Mouse (Mus musculus): ENCODE results near the gene Mrpl45. TPM values are rescaled to one million over a fixed set of nuclear protein-coding genes. Genes with fewer than 3 reads are reported as not detected.

Mrpl45 gene
- polyA plus RNA-seq, 1 experiment from 2014 or later: 57.2 TPM

DNA sequence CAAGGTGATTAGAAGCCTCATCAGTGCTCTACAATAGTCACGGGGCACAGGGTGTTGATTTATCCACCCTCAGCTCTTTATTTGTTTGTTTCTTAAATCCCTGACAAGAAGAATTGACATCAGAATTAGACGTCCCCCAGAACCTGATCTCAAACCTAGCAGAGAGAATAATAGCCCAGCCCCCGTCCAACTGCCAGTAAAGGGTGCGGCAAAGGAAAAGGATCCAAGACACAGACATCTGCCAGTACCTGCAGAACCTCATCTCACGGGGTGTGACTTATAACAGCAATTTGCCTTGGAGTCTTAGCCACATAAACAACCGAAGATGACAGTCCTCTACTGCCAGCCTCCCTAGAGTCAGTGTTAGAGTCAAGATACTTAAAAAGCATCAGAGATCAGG is 28.5 kb upstream of the Mrpl45 start:
- Histone ChIP-seq H3K4me2 (ENCODE audit: low read depth, severe bottlenecking) (no peak overlapping the region), H3K4me1 (ENCODE audit: control insufficient read depth, insufficient read depth, low read length) (no peaks in the 10 kb centered on the region), H3K36me3 (ENCODE audit: control insufficient read depth, insufficient read depth, low read length) (no peaks in the 10 kb centered on the region), H3K27ac (replicated peaks; ENCODE audit: low read depth, low read length) (no peak overlapping the region), H3K9ac (ENCODE audit: low read length) (no peak overlapping the region), H3K27me3 (ENCODE audit: control insufficient read depth, insufficient read depth, low read length) (no peaks in the 10 kb centered on the region), H3K9me3 (ENCODE audit: control insufficient read depth, low read length) (no peaks in the 10 kb centered on the region), H3K4me3 (ENCODE audit: low read depth, low read length) (no peak overlapping the region)
- DNase-seq (ENCODE audit: low spot score) (no peak), ATAC-seq (ENCODE audit: insufficient number of reproducible peaks, low FRiP score, low TSS enrichment, low read depth) (no peak)
- WGBS: 45% methylated on average over 6 of the region's 6 CpGs

DNA sequence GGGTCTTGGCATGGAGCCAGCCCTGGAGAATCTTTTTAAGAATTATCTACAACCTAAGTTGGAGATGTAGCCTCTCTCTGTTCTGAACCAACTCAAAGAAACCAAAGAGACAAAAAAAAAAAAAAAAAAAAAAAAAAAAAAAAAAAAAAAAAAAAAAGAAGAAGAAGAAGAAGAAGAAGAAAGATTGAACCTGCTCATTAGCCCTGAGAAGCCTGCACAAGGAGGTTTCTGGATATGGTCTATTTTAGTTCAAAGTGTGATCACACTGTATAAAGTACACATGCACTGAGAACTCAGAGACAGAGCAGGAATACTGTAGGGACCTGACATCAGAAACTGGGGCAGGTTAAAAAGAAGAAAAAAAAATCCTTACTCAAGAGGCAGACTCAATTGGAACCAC is 27.9 kb upstream of the Mrpl45 start:
- ATAC-seq (ENCODE audit: insufficient number of reproducible peaks, low FRiP score, low TSS enrichment, low read depth) (no peak), DNase-seq (ENCODE audit: low spot score) (no peak)
- H3K4me2 ChIP-seq (ENCODE audit: low read depth, severe bottlenecking): no peak overlapping the region
- no peaks in the 10 kb centered on the region for H3K9me3 ChIP-seq (ENCODE audit: control insufficient read depth, low read length)
- H3K36me3 ChIP-seq (ENCODE audit: control insufficient read depth, insufficient read depth, low read length): no peaks in the 10 kb centered on the region
- no peak overlapping the region for H3K27ac ChIP-seq (replicated peaks; ENCODE audit: low read depth, low read length)
- H3K4me3 ChIP-seq (ENCODE audit: low read depth, low read length): no peak overlapping the region
- no peaks in the 10 kb centered on the region for H3K27me3 ChIP-seq (ENCODE audit: control insufficient read depth, insufficient read depth, low read length)
- H3K4me1 ChIP-seq (ENCODE audit: control insufficient read depth, insufficient read depth, low read length): no peaks in the 10 kb centered on the region
- H3K9ac ChIP-seq (ENCODE audit: low read length): no peak overlapping the region

DNA sequence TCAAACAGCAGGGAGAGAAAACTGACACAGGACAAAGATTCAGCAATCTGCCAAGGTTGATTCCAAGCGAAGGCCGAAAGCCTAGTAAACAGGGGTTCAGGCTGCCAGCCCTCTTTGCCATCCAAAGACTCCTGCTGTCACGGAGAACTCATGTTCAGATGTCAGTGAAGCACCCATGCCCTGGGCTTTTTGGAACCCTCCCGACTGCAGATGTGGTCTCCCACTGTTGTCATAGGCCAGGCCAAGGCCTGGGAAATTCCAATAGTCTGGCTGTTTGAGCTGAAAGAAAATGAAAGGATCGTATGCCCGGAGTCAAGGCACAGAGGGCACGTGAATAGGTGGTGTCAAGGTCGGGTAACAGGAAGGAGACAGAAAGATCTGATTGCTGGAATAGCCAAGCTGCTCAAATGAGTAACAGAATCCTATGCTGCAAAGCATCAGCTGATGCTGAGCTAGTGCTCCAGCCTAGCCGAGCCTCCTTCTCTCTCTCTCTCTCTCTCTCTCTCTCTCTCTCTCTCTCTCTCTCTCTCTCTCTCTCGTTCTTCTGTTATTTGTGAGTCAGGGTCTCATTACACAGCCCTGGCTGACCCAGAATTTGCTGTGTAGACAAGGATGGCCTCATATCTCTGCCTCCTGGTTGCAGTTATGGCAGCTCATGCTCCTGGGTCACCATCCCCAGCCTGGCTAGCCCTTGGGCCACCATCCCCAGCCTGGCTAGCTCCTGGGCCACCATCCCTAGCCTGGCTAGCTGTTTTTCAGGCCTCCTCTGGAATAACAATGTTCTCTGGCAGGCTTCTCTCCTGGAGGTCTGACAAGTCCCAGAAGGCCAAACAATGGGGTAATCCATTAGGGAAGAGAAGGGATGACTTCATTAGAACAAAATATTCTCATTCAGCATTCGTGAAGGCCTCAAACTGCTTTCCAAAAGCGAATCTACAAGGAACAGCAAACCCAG is 26.0 kb upstream of the Mrpl45 start:
- ATAC-seq (ENCODE audit: insufficient number of reproducible peaks, low FRiP score, low TSS enrichment, low read depth) (no peak), DNase-seq (ENCODE audit: low spot score) (no peak)
- H3K36me3 ChIP-seq (ENCODE audit: control insufficient read depth, insufficient read depth, low read length): no peaks in the 10 kb centered on the region
- WGBS: 65% methylated on average over 12 of the region's 12 CpGs
- H3K4me3 ChIP-seq (ENCODE audit: low read depth, low read length): no peak overlapping the region
- no peak overlapping the region for H3K4me2 ChIP-seq (ENCODE audit: low read depth, severe bottlenecking)
- H3K9ac ChIP-seq (ENCODE audit: low read length): no peak overlapping the region
- H3K9me3 ChIP-seq (ENCODE audit: control insufficient read depth, low read length): no peaks in the 10 kb centered on the region
- H3K27me3 ChIP-seq (ENCODE audit: control insufficient read depth, insufficient read depth, low read length): no peaks in the 10 kb centered on the region
- H3K4me1 ChIP-seq (ENCODE audit: control insufficient read depth, insufficient read depth, low read length): no peaks in the 10 kb centered on the region
- no peak overlapping the region for H3K27ac ChIP-seq (replicated peaks; ENCODE audit: low read depth, low read length)

DNA sequence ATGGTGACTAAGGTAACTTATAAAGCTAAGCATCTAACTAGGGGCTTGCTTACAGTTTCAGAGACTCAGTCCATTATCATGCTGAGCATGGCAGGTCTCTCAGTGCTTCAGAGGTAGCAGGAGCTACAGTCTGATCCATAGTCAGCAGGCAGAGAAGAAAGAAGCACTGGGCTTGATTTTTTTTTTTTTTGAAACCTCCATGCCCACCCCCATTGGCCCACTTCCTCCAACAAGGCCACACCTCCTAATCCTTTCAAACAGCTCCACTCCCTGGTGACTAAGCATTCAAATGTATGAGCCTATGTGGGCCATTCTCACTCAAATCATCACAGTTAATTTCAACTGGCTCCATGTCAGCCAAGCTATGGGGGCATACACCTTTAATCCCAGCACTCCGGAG is 22.8 kb upstream of the Mrpl45 start:
- Histone ChIP-seq H3K27ac (replicated peaks; ENCODE audit: low read depth, low read length) (no peak overlapping the region), H3K4me3 (ENCODE audit: low read depth, low read length) (no peak overlapping the region), H3K4me1 (ENCODE audit: control insufficient read depth, insufficient read depth, low read length) (no peaks in the 10 kb centered on the region), H3K36me3 (ENCODE audit: control insufficient read depth, insufficient read depth, low read length) (no peaks in the 10 kb centered on the region), H3K9me3 (ENCODE audit: control insufficient read depth, low read length) (no peaks in the 10 kb centered on the region), H3K4me2 (ENCODE audit: low read depth, severe bottlenecking) (no peak overlapping the region), H3K9ac (ENCODE audit: low read length) (no peak overlapping the region), H3K27me3 (ENCODE audit: control insufficient read depth, insufficient read depth, low read length) (no peaks in the 10 kb centered on the region)
- ATAC-seq (ENCODE audit: insufficient number of reproducible peaks, low FRiP score, low TSS enrichment, low read depth): no peak
- 90% methylated on average over 1 of the region's 1 CpGs for WGBS
- no peak for DNase-seq (ENCODE audit: low spot score)

DNA sequence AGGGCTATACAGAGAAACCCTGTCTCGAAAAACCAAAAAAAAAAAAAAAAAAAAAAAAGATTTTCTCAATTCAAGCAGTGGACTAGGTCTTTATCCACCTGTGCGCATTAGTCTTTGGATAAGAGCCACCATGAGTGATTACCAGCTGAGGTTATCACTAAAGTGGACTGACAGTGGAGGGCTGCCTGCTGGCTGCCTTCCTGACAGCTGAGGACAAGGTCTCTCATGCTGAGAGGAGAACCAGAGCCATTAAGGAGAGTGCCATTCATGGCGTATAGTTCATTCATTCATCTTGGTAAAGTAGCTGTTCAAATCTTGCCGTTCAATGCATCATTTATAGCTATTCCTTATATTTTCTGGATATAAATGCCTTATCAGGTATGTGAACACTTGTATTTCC is 19.0 kb upstream of the Mrpl45 start:
- 95% methylated on average over 3 of the region's 4 CpGs for WGBS
- DNase-seq (ENCODE audit: low spot score): no peak

DNA sequence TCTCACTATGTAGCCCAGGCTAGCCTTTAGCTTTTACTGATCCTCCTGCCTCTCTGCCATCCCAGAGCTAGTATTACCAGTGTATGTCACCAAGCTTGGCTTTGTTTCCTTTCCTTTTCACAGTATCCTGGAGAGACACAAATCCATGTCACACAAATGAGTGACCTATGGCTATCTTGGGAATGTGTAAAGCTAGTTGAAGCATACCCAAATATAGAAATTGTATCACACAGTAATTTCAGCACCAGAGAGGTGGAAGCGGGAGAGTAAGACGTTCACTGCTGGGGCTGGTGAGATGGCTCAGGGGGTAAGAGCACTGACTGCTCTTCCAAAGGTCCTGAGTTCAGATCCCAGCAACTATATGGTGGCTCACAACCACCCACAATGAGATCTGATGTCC is 15.6 kb upstream of the Mrpl45 start:
- Histone ChIP-seq H3K9ac (ENCODE audit: low read length) (no peak overlapping the region), H3K4me1 (ENCODE audit: control insufficient read depth, insufficient read depth, low read length) (no peaks in the 10 kb centered on the region), H3K4me3 (ENCODE audit: low read depth, low read length) (no peak overlapping the region), H3K9me3 (ENCODE audit: control insufficient read depth, low read length) (no peaks in the 10 kb centered on the region), H3K27me3 (ENCODE audit: control insufficient read depth, insufficient read depth, low read length) (no peaks in the 10 kb centered on the region), H3K36me3 (ENCODE audit: control insufficient read depth, insufficient read depth, low read length) (no peaks in the 10 kb centered on the region), H3K27ac (replicated peaks; ENCODE audit: low read depth, low read length) (no peak overlapping the region), H3K4me2 (ENCODE audit: low read depth, severe bottlenecking) (no peak overlapping the region)
- ATAC-seq (ENCODE audit: insufficient number of reproducible peaks, low FRiP score, low TSS enrichment, low read depth) (no peak), DNase-seq (ENCODE audit: low spot score) (no peak)
- WGBS: 92% methylated on average over 2 of the region's 2 CpGs

More for the DNA sequence above, 19.0 kb upstream of the Mrpl45 start:
- Histone ChIP-seq H3K4me1 (ENCODE audit: control insufficient read depth, insufficient read depth, low read length) (no peaks in the 10 kb centered on the region), H3K9me3 (ENCODE audit: control insufficient read depth, low read length) (no peaks in the 10 kb centered on the region), H3K27ac (replicated peaks; ENCODE audit: low read depth, low read length) (no peak overlapping the region), H3K27me3 (ENCODE audit: control insufficient read depth, insufficient read depth, low read length) (no peaks in the 10 kb centered on the region), H3K4me2 (ENCODE audit: low read depth, severe bottlenecking) (no peak overlapping the region), H3K4me3 (ENCODE audit: low read depth, low read length) (no peak overlapping the region), H3K36me3 (ENCODE audit: control insufficient read depth, insufficient read depth, low read length) (no peaks in the 10 kb centered on the region), H3K9ac (ENCODE audit: low read length) (no peak overlapping the region)
- no peak for ATAC-seq (ENCODE audit: insufficient number of reproducible peaks, low FRiP score, low TSS enrichment, low read depth)

DNA sequence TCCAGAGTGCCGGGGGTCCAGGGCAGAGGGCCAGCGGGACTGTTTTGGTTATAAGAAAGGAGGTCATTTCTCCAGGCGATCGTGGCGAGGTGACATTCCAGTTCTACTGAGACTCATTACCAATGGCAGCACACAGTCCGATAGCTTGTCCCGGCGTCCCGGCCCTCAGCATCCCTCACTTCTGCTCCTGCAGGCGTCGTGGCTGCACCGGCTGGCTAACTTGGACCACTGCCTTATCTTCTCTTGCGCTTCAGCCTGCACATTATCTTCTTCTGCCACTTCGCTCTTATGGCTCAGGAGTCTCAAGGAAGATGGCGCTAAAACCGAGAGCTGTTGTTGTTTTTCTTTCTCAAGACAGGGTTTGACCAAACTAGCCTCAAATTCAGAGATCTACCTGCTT is 14.1 kb upstream of the Mrpl45 start:
- ATAC-seq (ENCODE audit: insufficient number of reproducible peaks, low FRiP score, low TSS enrichment, low read depth): no peak
- Histone ChIP-seq H3K4me2 (ENCODE audit: low read depth, severe bottlenecking) (no peak overlapping the region), H3K4me3 (ENCODE audit: low read depth, low read length) (no peak overlapping the region), H3K27ac (replicated peaks; ENCODE audit: low read depth, low read length) (no peak overlapping the region), H3K9me3 (ENCODE audit: control insufficient read depth, low read length) (no peaks in the 10 kb centered on the region), H3K4me1 (ENCODE audit: control insufficient read depth, insufficient read depth, low read length) (no peaks in the 10 kb centered on the region), H3K36me3 (ENCODE audit: control insufficient read depth, insufficient read depth, low read length) (no peaks in the 10 kb centered on the region), H3K9ac (ENCODE audit: low read length) (no peak overlapping the region), H3K27me3 (ENCODE audit: control insufficient read depth, insufficient read depth, low read length) (no peaks in the 10 kb centered on the region)
- no peak for DNase-seq (ENCODE audit: low spot score)
- 90% methylated on average over 16 of the region's 16 CpGs for WGBS

DNA sequence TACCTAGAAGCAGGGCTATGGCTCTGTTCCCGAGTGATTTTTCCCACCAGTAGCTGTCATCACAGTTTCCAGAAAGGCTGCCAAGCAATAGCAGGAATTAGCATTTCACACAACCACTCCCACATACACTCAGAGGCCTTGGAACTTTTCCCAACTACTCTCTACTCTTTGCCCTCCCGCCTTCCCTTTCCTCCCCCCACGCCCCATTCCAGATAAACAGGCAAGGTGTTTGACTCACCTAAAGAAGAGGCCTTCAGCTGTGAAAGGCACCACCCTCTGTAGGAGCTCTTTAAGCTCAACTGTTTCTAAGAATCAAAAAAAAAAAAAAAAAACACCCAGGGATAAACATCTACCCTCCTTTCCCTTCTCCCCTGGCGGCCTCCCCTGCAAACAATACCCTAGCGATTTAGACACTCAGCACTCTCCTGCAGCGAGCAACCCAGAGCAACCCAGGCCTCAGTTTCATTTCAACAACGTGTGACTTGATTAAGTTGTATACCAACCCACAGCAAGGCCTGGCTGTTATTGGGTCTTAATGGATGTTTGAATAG is 13.2 kb upstream of the Mrpl45 start:
- whole genome bisulfite sequencing: 37% methylated on average over 7 of the region's 7 CpGs
- H3K4me3 ChIP-seq (ENCODE audit: low read depth, low read length): no peak overlapping the region
- no peaks in the 10 kb centered on the region for H3K4me1 ChIP-seq (ENCODE audit: control insufficient read depth, insufficient read depth, low read length)
- no peaks in the 10 kb centered on the region for H3K36me3 ChIP-seq (ENCODE audit: control insufficient read depth, insufficient read depth, low read length)
- DNase-seq (ENCODE audit: low spot score) (no peak), ATAC-seq (ENCODE audit: insufficient number of reproducible peaks, low FRiP score, low TSS enrichment, low read depth) (no peak)
- H3K9ac ChIP-seq (ENCODE audit: low read length): no peak overlapping the region
- H3K9me3 ChIP-seq (ENCODE audit: control insufficient read depth, low read length): no peaks in the 10 kb centered on the region
- H3K27me3 ChIP-seq (ENCODE audit: control insufficient read depth, insufficient read depth, low read length): no peaks in the 10 kb centered on the region
- H3K27ac ChIP-seq (replicated peaks; ENCODE audit: low read depth, low read length): no peak overlapping the region
- no peak overlapping the region for H3K4me2 ChIP-seq (ENCODE audit: low read depth, severe bottlenecking)
